Mouse (Mus musculus) limb, embryonic 12.5 days (tissue): ENCODE results near the gene Acot3. TPM values are rescaled to one million over a fixed set of nuclear protein-coding genes. Genes with fewer than 3 reads are reported as not detected.

ENCODE experiments used
- ATAC-seq: fragments of 200-750 bp; cut with Nextera tagmentation; 2 replicates; pipeline ENCODE4 v1.8.0; 2017; ENCODE audit warnings: low read depth, moderate TSS enrichment; ENCODE audit not compliant: insufficient number of reproducible peaks, insufficient read depth, low FRiP score, low TSS enrichment
- H3K27ac ChIP-seq: fragments of 300-500 bp; sonication (generic); 2 replicates; pipeline ENCODE4 v1.5.1; 2016; ENCODE audit warnings: mild to moderate bottlenecking, moderate library complexity
- H3K27me3 ChIP-seq: fragments of 300-500 bp; sonication (generic); 2 replicates; pipeline ENCODE4 v1.6.1; 2016; ENCODE audit warnings: mild to moderate bottlenecking, moderate library complexity
- H3K36me3 ChIP-seq: fragments of 300-500 bp; sonication (generic); 2 replicates; pipeline ENCODE4 v1.6.1; 2016; ENCODE audit warnings: mild to moderate bottlenecking, moderate library complexity
- H3K4me1 ChIP-seq: fragments of 300-500 bp; sonication (generic); replicated peaks from 2 replicates; pipeline ENCODE4 v1.6.1; 2016
- H3K4me2 ChIP-seq: fragments of 300-500 bp; sonication (generic); 2 replicates; pipeline ENCODE4 v1.6.1; 2016; ENCODE audit warnings: mild to moderate bottlenecking, moderate library complexity
- H3K4me3 ChIP-seq: fragments of 300-500 bp; sonication (generic); replicated peaks from 2 replicates; pipeline ENCODE4 v1.5.1; 2016; ENCODE audit warnings: mild to moderate bottlenecking
- H3K9ac ChIP-seq: fragments of 300-500 bp; sonication (generic); replicated peaks from 2 replicates; pipeline ENCODE4 v1.6.1; 2016; ENCODE audit warnings: mild to moderate bottlenecking, moderate library complexity
- H3K9me3 ChIP-seq: fragments of 300-500 bp; sonication (generic); 2 replicates; pipeline ENCODE4 v1.6.1; 2016; ENCODE audit warnings: mild to moderate bottlenecking, moderate library complexity
- WGBS: fragments of 180-500 bp; shearing (Covaris S2); methylation state at CpG from one replicate; pipeline ENCODE4 v1.1.7; 2016; 5-methylcytosine and 5-hydroxymethylcytosine counted together
- polyA plus RNA-seq: library from polyadenylated mRNA; unstranded; fragments of >200 nt; fragmentation: Nextera tagmentation; extraction: Ambion mirVana; gene quantifications from 2 replicates; pipeline ENCODE4 v1.2.1, GENCODE M21; 2016

Acot3 gene
- polyA plus RNA-seq, 1 experiment from 2014 or later: 0.66 TPM

- no peak overlapping the region for H3K9ac ChIP-seq
- peak overlapping the region; percentile 51 for H3K4me3 ChIP-seq
- no peaks in the 10 kb centered on the region for H3K9me3 ChIP-seq
- H3K4me1 ChIP-seq: no peaks in the 10 kb centered on the region
- WGBS: 54% methylated on average over 2 of the region's 2 CpGs
- H3K4me2 ChIP-seq: peak overlapping the region; percentile 74
- ATAC-seq: no peak
- H3K27ac ChIP-seq: no peak overlapping the region
- no peaks in the 10 kb centered on the region for H3K27me3 ChIP-seq
- H3K36me3 ChIP-seq: no peaks in the 10 kb centered on the region
Measured at GRCm38 (mm10) chr12:84101493-84101845, 49.5 kb downstream of the Acot3 start.

- Histone ChIP-seq H3K9ac (no peak overlapping the region), H3K27ac (no peak overlapping the region), H3K27me3 (no peaks in the 10 kb centered on the region), H3K36me3 (no peaks in the 10 kb centered on the region), H3K4me2 (no peak overlapping the region), H3K9me3 (no peaks in the 10 kb centered on the region), H3K4me1 (no peaks in the 10 kb centered on the region), H3K4me3 (no peak overlapping the region)
- WGBS: 72% methylated on average over 3 of the region's 3 CpGs
- ATAC-seq: no peak
Measured at GRCm38 (mm10) chr12:84107012-84107411, 55.1 kb downstream of the Acot3 start.

GRCm38 (mm10) chr12:84107692-84108091 lies 55.7 kb downstream of the Acot3 start:
- Histone ChIP-seq H3K9ac (no peak overlapping the region), H3K4me1 (no peaks in the 10 kb centered on the region), H3K9me3 (no peaks in the 10 kb centered on the region), H3K4me2 (no peak overlapping the region), H3K27ac (no peak overlapping the region), H3K4me3 (no peak overlapping the region), H3K27me3 (no peaks in the 10 kb centered on the region), H3K36me3 (no peaks in the 10 kb centered on the region)
- WGBS: 60% methylated on average over 1 of the region's 1 CpGs
- ATAC-seq: no peak

GRCm38 (mm10) chr12:84109924-84110323 lies 58.0 kb downstream of the Acot3 start:
- Histone ChIP-seq H3K4me2 (no peak overlapping the region), H3K9me3 (no peaks in the 10 kb centered on the region), H3K36me3 (no peaks in the 10 kb centered on the region), H3K27ac (no peak overlapping the region), H3K4me3 (no peak overlapping the region), H3K27me3 (no peaks in the 10 kb centered on the region), H3K9ac (no peak overlapping the region), H3K4me1 (peaks cover 2% of the 10 kb centered on the region)
- ATAC-seq: no peak
- WGBS: 74% methylated on average over 1 of the region's 1 CpGs

Other genes starting within 250 kb of the Acot3 start
- gene Numb, start 130.2 kb upstream of the Acot3 start, polyA plus RNA-seq: 42.0 and 42.1 TPM in 2 replicates
- 21.7 and 21.9 TPM in 2 replicates for gene Riox1, start 101.5 kb upstream of the Acot3 start, polyA plus RNA-seq
- not detected in 2 replicates for gene Heatr4, start 67.3 kb upstream of the Acot3 start, polyA plus RNA-seq
- gene Acot2, start 64.3 kb upstream of the Acot3 start, polyA plus RNA-seq: 17.8 and 21.9 TPM in 2 replicates
- gene Acot1, start 42.7 kb upstream of the Acot3 start, polyA plus RNA-seq: 38.1 and 43.9 TPM in 2 replicates
- 0.14 and 0.39 TPM in 2 replicates for gene Acot4, start 13.8 kb upstream of the Acot3 start, polyA plus RNA-seq
- not detected in 2 replicates for gene Gm49366, start 13.2 kb upstream of the Acot3 start, polyA plus RNA-seq
- gene Acot5, start 17.2 kb downstream of the Acot3 start, polyA plus RNA-seq: not detected in 2 replicates
- gene Acot6, start 48.5 kb downstream of the Acot3 start, polyA plus RNA-seq: 0.83 and 0.98 TPM in 2 replicates
- gene Dnal1, start 62.2 kb downstream of the Acot3 start, polyA plus RNA-seq: 6.2 and 7.7 TPM in 2 replicates
- gene Pnma1, start 96.3 kb downstream of the Acot3 start, polyA plus RNA-seq: 1.2 and 1.3 TPM in 2 replicates
- 7.0 and 8.6 TPM in 2 replicates for gene Elmsan1, start 166.7 kb downstream of the Acot3 start, polyA plus RNA-seq
- 13.2 and 13.4 TPM in 2 replicates for gene Ptgr2, start 233.1 kb downstream of the Acot3 start, polyA plus RNA-seq